Mouse (Mus musculus): ENCODE measurements at regions not wholly inside any gene's neighbourhood (a gene's known extent, or its start where the extent isn't known, plus 50 kb on each side); places are given as distances from the start of the nearest gene placed in this dataset.
A peak's percentile ranks its signal among the peaks of the same experiment; 100 is the strongest.

DNA sequence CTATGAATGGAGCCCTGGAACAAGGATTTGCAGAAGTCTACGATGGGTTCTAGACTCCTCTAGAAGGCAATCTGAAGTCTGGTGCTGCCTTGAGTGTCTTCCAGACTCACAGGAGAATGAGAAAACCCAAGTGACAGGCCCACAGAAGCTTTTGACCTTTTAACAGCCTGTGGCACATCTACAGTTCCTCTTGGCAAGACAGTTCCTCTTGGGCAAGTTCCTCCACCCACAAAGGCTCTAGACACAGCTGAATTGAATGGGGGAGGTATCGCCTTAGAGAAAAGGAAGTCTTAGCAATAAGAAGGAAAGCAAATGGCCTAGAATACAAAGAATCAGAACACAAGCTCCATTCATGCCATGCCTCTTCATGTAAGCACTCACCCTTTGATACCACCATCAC lies 1402.3 kb upstream of the Lrrc6 start:
- DNase-seq, result peak; percentile 6
- TF ChIP-seq POLR2A (IDR thresholded peaks at IDR 0.05; ENCODE audit: low read depth, low read length), result no peak
- TF ChIP-seq CTCF (conservative IDR thresholded peaks at IDR 0.05; ENCODE audit: insufficient read depth, insufficient read length, low read depth, low read length), result no peak
- Histone ChIP-seq H3K27ac (ENCODE audit: insufficient read depth, low read depth, low read length) (no peak overlapping the region), H3K4me1 (ENCODE audit: control insufficient read depth, insufficient read depth, low read length) (no peaks in the 10 kb centered on the region), H3K27me3 (replicated peaks; ENCODE audit: control insufficient read depth, insufficient read depth, low read length) (no peaks in the 10 kb centered on the region), H3K4me3 (ENCODE audit: insufficient read depth, low read depth, low read length) (no peak overlapping the region), H3K36me3 (ENCODE audit: control insufficient read depth, insufficient read depth, low read length) (no peaks in the 10 kb centered on the region)
- 90% methylated on average over 2 of the region's 2 CpGs for WGBS

DNA sequence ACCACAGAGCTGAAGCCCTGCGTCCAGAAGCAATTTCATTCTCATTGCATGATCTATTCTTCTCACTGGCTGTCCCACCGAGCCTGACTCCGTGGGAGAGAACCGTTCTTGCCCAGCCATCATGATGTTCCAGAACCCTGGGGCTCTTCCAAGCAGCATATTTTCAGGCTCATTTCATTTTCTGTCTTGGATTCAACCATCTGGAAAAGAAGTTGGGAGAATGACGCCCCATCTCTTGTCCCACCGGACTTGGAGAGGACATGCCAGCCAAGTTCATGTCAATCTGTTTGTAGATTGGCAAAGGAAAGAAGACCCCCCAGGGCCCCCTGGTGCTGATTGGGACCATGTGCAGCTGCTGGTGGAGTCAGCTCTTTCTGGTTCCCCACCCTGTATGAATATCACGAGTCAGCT lies 1400.5 kb upstream of the Lrrc6 start:
- 79% methylated on average over 7 of the region's 7 CpGs for WGBS
- H3K4me3 ChIP-seq (ENCODE audit: insufficient read depth, low read depth, low read length), result no peak overlapping the region
- no peaks in the 10 kb centered on the region for H3K27me3 ChIP-seq (replicated peaks; ENCODE audit: control insufficient read depth, insufficient read depth, low read length)
- H3K4me1 ChIP-seq (ENCODE audit: control insufficient read depth, insufficient read depth, low read length), result no peaks in the 10 kb centered on the region
- TF ChIP-seq POLR2A (IDR thresholded peaks at IDR 0.05; ENCODE audit: low read depth, low read length), result no peak
- H3K27ac ChIP-seq (ENCODE audit: insufficient read depth, low read depth, low read length), result no peak overlapping the region
- DNase-seq, result no peak
- no peaks in the 10 kb centered on the region for H3K36me3 ChIP-seq (ENCODE audit: control insufficient read depth, insufficient read depth, low read length)

DNA sequence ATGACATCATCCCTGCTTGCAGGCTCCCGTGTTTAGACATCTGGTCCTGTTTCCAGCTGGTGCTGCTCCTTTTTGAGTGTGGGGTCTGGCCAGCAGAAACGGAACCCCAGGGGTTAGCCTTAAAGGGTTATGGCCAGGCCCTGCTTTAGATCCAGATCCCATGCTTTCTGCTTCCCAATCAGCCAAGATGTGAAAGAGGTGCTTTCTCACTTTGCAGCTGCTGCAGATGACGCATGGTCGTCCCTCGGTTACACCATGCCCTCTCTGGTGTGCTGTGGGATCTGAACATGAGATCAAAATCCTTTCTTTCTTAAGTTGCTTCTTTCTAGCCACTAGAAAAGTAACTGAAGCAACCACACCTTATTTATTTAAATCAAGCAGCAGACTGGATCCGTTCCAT lies 1399.1 kb upstream of the Lrrc6 start:
- DNase-seq, result no peak
- Histone ChIP-seq H3K27ac (ENCODE audit: insufficient read depth, low read depth, low read length) (no peak overlapping the region), H3K36me3 (ENCODE audit: control insufficient read depth, insufficient read depth, low read length) (no peaks in the 10 kb centered on the region), H3K4me1 (ENCODE audit: control insufficient read depth, insufficient read depth, low read length) (no peaks in the 10 kb centered on the region), H3K4me3 (ENCODE audit: insufficient read depth, low read depth, low read length) (no peak overlapping the region), H3K27me3 (replicated peaks; ENCODE audit: control insufficient read depth, insufficient read depth, low read length) (no peaks in the 10 kb centered on the region)
- WGBS, result 87% methylated on average over 6 of the region's 6 CpGs
- TF ChIP-seq POLR2A (IDR thresholded peaks at IDR 0.05; ENCODE audit: low read depth, low read length) (no peak), CTCF (conservative IDR thresholded peaks at IDR 0.05; ENCODE audit: insufficient read depth, insufficient read length, low read depth, low read length) (no peak)

DNA sequence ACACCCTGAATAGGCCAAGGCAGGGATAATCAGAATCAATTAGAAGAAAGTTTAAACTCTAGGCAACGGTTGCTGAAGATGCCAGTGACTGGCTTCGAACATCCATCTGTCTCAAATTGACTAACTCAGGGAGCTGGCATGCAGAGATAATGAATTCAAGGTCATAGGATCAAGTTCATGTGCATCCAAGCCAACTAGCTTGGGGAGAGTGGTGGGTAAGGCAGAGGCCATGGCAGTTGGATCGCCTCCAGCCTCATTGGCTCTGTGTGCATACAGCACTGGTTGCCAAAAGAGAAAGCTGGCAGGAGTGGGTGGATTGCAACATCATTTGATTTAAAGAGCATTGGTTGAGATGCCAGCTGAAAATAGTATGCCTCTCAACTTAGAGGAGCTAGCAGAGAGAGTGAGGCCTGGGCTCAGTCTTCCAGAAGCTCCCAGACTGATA lies 1398.3 kb upstream of the Lrrc6 start:
- Histone ChIP-seq H3K4me1 (ENCODE audit: control insufficient read depth, insufficient read depth, low read length) (no peaks in the 10 kb centered on the region), H3K27ac (ENCODE audit: insufficient read depth, low read depth, low read length) (no peak overlapping the region), H3K4me3 (ENCODE audit: insufficient read depth, low read depth, low read length) (no peak overlapping the region), H3K27me3 (replicated peaks; ENCODE audit: control insufficient read depth, insufficient read depth, low read length) (no peaks in the 10 kb centered on the region), H3K36me3 (ENCODE audit: control insufficient read depth, insufficient read depth, low read length) (no peaks in the 10 kb centered on the region)
- 49% methylated on average over 3 of the region's 3 CpGs for WGBS
- DNase-seq, result peak; percentile 76
- TF ChIP-seq POLR2A (IDR thresholded peaks at IDR 0.05; ENCODE audit: low read depth, low read length) (no peak), CTCF (conservative IDR thresholded peaks at IDR 0.05; ENCODE audit: insufficient read depth, insufficient read length, low read depth, low read length) (no peak)

DNA sequence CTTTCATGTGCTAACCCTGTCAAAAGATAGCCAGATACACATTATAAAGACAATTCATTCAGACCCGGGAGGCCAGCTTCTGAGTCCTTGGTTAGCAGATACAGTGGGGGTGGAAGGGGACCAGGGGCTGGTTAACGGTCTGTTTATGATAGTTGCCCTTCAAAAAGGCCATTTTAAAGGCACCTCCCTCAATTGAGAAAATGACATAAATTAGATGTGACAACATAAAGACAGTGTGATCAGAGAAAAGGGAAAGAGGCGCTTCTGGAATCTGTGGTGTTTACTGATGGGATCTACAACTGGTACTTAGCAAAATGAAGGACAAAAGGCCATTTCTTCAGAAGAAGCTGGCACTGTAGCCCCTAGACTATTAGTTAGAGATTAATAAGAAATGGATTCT lies 1391.4 kb upstream of the Lrrc6 start:
- 71% methylated on average over 3 of the region's 3 CpGs for WGBS
- DNase-seq, result no peak

DNA sequence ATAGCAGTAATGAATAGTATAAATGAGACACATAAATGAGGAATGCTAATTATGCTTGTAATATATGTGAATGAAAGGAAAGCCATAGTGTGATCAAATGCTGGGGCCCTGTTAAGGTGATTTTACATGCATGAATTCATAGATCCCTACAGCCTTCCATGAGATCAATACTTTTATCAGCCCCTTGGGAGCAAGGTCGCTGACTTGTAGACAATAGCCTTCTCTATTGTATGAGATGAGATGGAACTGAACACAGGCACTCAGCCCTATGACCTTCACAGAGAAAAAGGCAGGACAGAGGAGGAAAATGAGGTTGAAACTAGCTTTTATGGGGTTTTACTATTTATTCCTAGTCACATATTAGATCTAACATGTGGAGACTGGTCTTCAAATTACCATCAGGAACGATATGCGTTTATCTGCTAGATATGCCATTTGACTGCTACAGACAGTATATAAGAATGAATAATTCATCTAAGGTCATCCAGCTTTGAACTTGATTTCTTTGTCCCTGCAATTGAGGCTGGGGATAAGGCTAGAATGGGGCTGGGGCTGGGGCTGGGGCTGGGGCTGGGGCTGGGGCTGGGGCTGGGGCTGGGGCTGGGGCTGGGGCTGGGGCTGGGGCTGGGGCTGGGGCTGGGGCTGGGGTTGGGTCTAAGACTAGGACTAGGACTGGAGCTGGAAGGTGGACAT lies 1390.0 kb upstream of the Lrrc6 start:
- TF ChIP-seq POLR2A (IDR thresholded peaks at IDR 0.05; ENCODE audit: low read depth, low read length) (no peak), CTCF (conservative IDR thresholded peaks at IDR 0.05; ENCODE audit: insufficient read depth, insufficient read length, low read depth, low read length) (no peak)
- Histone ChIP-seq H3K27ac (ENCODE audit: insufficient read depth, low read depth, low read length) (no peak overlapping the region), H3K4me1 (ENCODE audit: control insufficient read depth, insufficient read depth, low read length) (no peaks in the 10 kb centered on the region), H3K4me3 (ENCODE audit: insufficient read depth, low read depth, low read length) (no peak overlapping the region), H3K36me3 (ENCODE audit: control insufficient read depth, insufficient read depth, low read length) (no peaks in the 10 kb centered on the region), H3K27me3 (replicated peaks; ENCODE audit: control insufficient read depth, insufficient read depth, low read length) (no peaks in the 10 kb centered on the region)
- DNase-seq, result no peak
- WGBS, result 87% methylated on average over 3 of the region's 3 CpGs

More for the DNA sequence above, 1391.4 kb upstream of the Lrrc6 start:
- H3K4me3 ChIP-seq (ENCODE audit: insufficient read depth, low read depth, low read length), result no peak overlapping the region
- TF ChIP-seq POLR2A (IDR thresholded peaks at IDR 0.05; ENCODE audit: low read depth, low read length), result no peak
- no peak for TF ChIP-seq CTCF (conservative IDR thresholded peaks at IDR 0.05; ENCODE audit: insufficient read depth, insufficient read length, low read depth, low read length)
- no peaks in the 10 kb centered on the region for H3K27me3 ChIP-seq (replicated peaks; ENCODE audit: control insufficient read depth, insufficient read depth, low read length)
- H3K27ac ChIP-seq (ENCODE audit: insufficient read depth, low read depth, low read length), result no peak overlapping the region
- no peaks in the 10 kb centered on the region for H3K36me3 ChIP-seq (ENCODE audit: control insufficient read depth, insufficient read depth, low read length)
- H3K4me1 ChIP-seq (ENCODE audit: control insufficient read depth, insufficient read depth, low read length), result no peaks in the 10 kb centered on the region

DNA sequence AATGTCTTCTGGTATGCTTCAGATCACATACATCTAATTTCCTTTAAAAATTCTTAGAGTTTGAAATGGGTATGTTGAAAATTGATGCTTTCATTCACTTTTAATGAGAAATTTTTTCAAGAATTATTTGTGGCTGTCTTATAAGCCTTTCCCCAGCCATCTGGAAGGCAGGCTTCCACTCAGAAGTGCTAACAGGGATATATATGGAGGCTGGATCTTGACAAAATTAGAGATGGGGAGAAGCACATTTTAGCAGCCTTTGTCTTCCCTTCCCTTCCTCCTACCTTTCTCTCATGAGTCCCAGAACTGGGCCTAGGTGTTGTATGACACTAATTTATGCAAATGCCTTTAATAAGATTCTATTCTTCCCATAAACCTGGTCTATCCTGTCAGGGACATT lies 1387.8 kb upstream of the Lrrc6 start:
- Histone ChIP-seq H3K27ac (ENCODE audit: insufficient read depth, low read depth, low read length) (no peak overlapping the region), H3K36me3 (ENCODE audit: control insufficient read depth, insufficient read depth, low read length) (no peaks in the 10 kb centered on the region), H3K4me3 (ENCODE audit: insufficient read depth, low read depth, low read length) (no peak overlapping the region), H3K27me3 (replicated peaks; ENCODE audit: control insufficient read depth, insufficient read depth, low read length) (no peaks in the 10 kb centered on the region), H3K4me1 (ENCODE audit: control insufficient read depth, insufficient read depth, low read length) (no peaks in the 10 kb centered on the region)
- DNase-seq, result no peak
- TF ChIP-seq CTCF (conservative IDR thresholded peaks at IDR 0.05; ENCODE audit: insufficient read depth, insufficient read length, low read depth, low read length) (no peak), POLR2A (IDR thresholded peaks at IDR 0.05; ENCODE audit: low read depth, low read length) (no peak)
